ENCODE assay signal across 8 mouse cellular contexts in the genomic region with DNA sequence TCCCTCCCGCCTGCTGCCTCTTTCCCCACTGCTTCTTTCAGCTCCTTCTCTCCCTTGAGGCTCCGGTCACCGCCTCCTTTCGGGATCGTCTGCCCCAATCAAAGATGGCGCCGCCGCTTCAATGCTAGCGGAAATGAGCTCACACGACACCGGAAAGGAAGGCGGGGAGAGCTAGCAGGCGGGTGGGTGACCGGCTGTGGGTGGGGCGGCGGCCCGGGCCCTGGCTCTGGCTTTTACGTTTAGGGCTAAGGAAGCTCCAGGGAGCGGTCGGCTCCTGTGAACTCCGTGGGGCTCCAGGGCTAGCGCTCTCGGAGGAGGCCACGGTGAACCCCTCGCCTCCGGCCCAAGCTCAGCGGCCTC. TPM values are rescaled to one million over a fixed set of nuclear protein-coding genes. Genes with fewer than 3 reads are reported as not detected.
DNase-seq lines count a peak whose midpoint lies in the region; ATAC-seq and TF ChIP-seq lines count a peak whose summit lies in the region.

Gene Osbpl11 (plus strand): TSS at position 171 of the 360 bp plus-strand sequence.

- WGBS in embryonic facial prominence, embryonic 13.5 days, result under 1% methylated on average over 27 of the region's 27 CpGs
- under 1% methylated on average over 27 of the region's 27 CpGs for WGBS in heart, adult 2 months
- under 1% methylated on average over 26 of the region's 27 CpGs for WGBS in limb, embryonic 13.5 days
- whole genome bisulfite sequencing in midbrain, embryonic 16.5 days, result under 1% methylated on average over 27 of the region's 27 CpGs

- H3K9me3 ChIP-seq in embryonic facial prominence, embryonic 13.5 days, result no peaks in the 10 kb centered on the region
- H3K9me3 ChIP-seq in limb, embryonic 13.5 days, result no peaks in the 10 kb centered on the region
- no peaks in the 10 kb centered on the region for H3K9me3 ChIP-seq in midbrain, embryonic 16.5 days (replicated peaks; ENCODE audit: control insufficient read depth, low read length, poor library complexity, severe bottlenecking)

- intact Hi-C loops in heart, adult 2 months (cut with DNase I), result loop anchor here (5.0 to 10.0 kb wide), 3 partner anchors 67 to 1840 kb away; partner anchors contain the start of genes Hacd2, Snx4 and Zfp148

- TF ChIP-seq POLR2A in heart, adult 2 months (IDR thresholded peaks at IDR 0.05; ENCODE audit: insufficient read depth, low read depth, low read length), result peak; percentile 75

- no peaks in the 10 kb centered on the region for H3K27me3 ChIP-seq in embryonic facial prominence, embryonic 13.5 days
- H3K27me3 ChIP-seq in heart, adult 2 months (ENCODE audit: control insufficient read depth, insufficient read depth, low read length), result no peaks in the 10 kb centered on the region
- no peaks in the 10 kb centered on the region for H3K27me3 ChIP-seq in limb, embryonic 13.5 days
- no peaks in the 10 kb centered on the region for H3K27me3 ChIP-seq in midbrain, embryonic 16.5 days (ENCODE audit: control insufficient read depth, insufficient read depth, low read depth, low read length)

- no peak for TF ChIP-seq CTCF in heart, adult 2 months (IDR thresholded peaks at IDR 0.05)

- no peaks in the 10 kb centered on the region for H3K36me3 ChIP-seq in embryonic facial prominence, embryonic 13.5 days
- peaks cover 11% of the 10 kb centered on the region for H3K36me3 ChIP-seq in heart, adult 2 months (ENCODE audit: control insufficient read depth, insufficient read depth, low read length)
- H3K36me3 ChIP-seq in limb, embryonic 13.5 days, result no peaks in the 10 kb centered on the region
- no peaks in the 10 kb centered on the region for H3K36me3 ChIP-seq in midbrain, embryonic 16.5 days (ENCODE audit: control insufficient read depth, insufficient read depth, low read length)

- H3K4me3 ChIP-seq in embryonic facial prominence, embryonic 13.5 days, result peak within 1 kb of the TSS; percentile 96
- H3K4me3 ChIP-seq in heart, adult 2 months, result peak within 1 kb of the TSS; percentile 82
- H3K4me3 ChIP-seq in limb, embryonic 13.5 days, result peak within 1 kb of the TSS; percentile 94
- H3K4me3 ChIP-seq in midbrain, embryonic 16.5 days (ENCODE audit: low read depth, low read length), result peak within 1 kb of the TSS; percentile 84

- peaks cover 20% of the 10 kb centered on the region for H3K4me1 ChIP-seq in embryonic facial prominence, embryonic 13.5 days
- H3K4me1 ChIP-seq in heart, adult 2 months (ENCODE audit: control insufficient read depth, insufficient read depth, low read length), result peaks cover 4% of the 10 kb centered on the region
- H3K4me1 ChIP-seq in limb, embryonic 13.5 days, result peaks cover 27% of the 10 kb centered on the region
- peaks cover 25% of the 10 kb centered on the region for H3K4me1 ChIP-seq in midbrain, embryonic 16.5 days (ENCODE audit: control insufficient read depth, insufficient read depth, low read length)

- H3K27ac ChIP-seq in embryonic facial prominence, embryonic 13.5 days, result peak within 1 kb of the TSS; percentile 93
- peak within 1 kb of the TSS; percentile 99 for H3K27ac ChIP-seq in heart, adult 2 months
- peak within 1 kb of the TSS; percentile 90 for H3K27ac ChIP-seq in limb, embryonic 13.5 days
- peak within 1 kb of the TSS; percentile 91 for H3K27ac ChIP-seq in midbrain, embryonic 16.5 days (ENCODE audit: low read length)

- TF ChIP-seq EP300 in heart, adult 2 months (IDR thresholded peaks at IDR 0.05; ENCODE audit: insufficient read depth, low read depth, low read length), result no peak

- peak; percentile 95 for DNase-seq in 3134 (ENCODE audit: extremely low read depth, insufficient read length, low spot score)
- peak; percentile 97 to 98 for DNase-seq in adrenal gland, postnatal 36 days
- DNase-seq in heart, adult 2 months, result peak; percentile 97 to 98
- DNase-seq in kidney, adult 8-10 months, result peak; percentile 95 to 98
- peak; percentile 91 to 97 for DNase-seq in spleen, postnatal 10 days (ENCODE audit: low spot score in 2 of 2)

- H3K4me2 ChIP-seq in embryonic facial prominence, embryonic 13.5 days, result peak within 1 kb of the TSS; percentile 97
- H3K4me2 ChIP-seq in limb, embryonic 13.5 days (replicated peaks), result peak within 1 kb of the TSS; percentile 97
- H3K4me2 ChIP-seq in midbrain, embryonic 16.5 days (ENCODE audit: low read length), result peak within 1 kb of the TSS; percentile 62

- ATAC-seq in embryonic facial prominence, embryonic 13.5 days (ENCODE audit: insufficient number of reproducible peaks, insufficient read depth, low FRiP score, low TSS enrichment, low read depth), result peak; percentile 95
- ATAC-seq in limb, embryonic 13.5 days (ENCODE audit: low FRiP score, low read depth), result peak; percentile 94
- ATAC-seq in midbrain, embryonic 16.5 days, result peak; percentile 96

- 0 out of 2 replicates have a peak, but pooled peaks cover 1% of the 10 kb centered on the region for H3K79me2 ChIP-seq in heart, adult 2 months (replicated peaks; ENCODE audit: control insufficient read depth, insufficient read depth, low read length)

- H3K9ac ChIP-seq in embryonic facial prominence, embryonic 13.5 days, result peak within 1 kb of the TSS; percentile 98
- peak within 1 kb of the TSS; percentile 97 for H3K9ac ChIP-seq in heart, adult 2 months (ENCODE audit: low read depth, low read length)
- H3K9ac ChIP-seq in limb, embryonic 13.5 days, result peak within 1 kb of the TSS; percentile 95
- peak within 1 kb of the TSS; percentile 90 for H3K9ac ChIP-seq in midbrain, embryonic 16.5 days (ENCODE audit: low read depth, low read length)

RNA-seq across cellular contexts. Expression of gene Osbpl11, which starts in this region (rescaled TPM):
- 10 to 100 TPM; 42.6 to 44.9 TPM for total RNA-seq in adrenal gland, postnatal 36 days (2021)
- 17.2 and 17.8 TPM in 2 replicates for polyA plus RNA-seq in embryonic facial prominence, embryonic 13.5 days (2015; fragmentation: Nextera tagmentation; extraction: Ambion mirVana)
- 10 to 100 TPM; 17.0 to 18.4 TPM for total RNA-seq in heart, adult 2 months (2021)
- 8.9 and 12.0 TPM in 2 replicates for polyA plus RNA-seq in heart, adult 2 months (2012; rRNA removed)
- polyA plus RNA-seq in limb, embryonic 13.5 days (2015; fragmentation: Nextera tagmentation; extraction: Ambion mirVana), result 17.6 and 18.2 TPM in 2 replicates
- polyA plus RNA-seq in midbrain, embryonic 16.5 days (2015; fragmentation: Nextera tagmentation; extraction: Ambion mirVana), result 15.0 and 16.8 TPM in 2 replicates

Comparison
In these comparisons a context has a peak if more than half of its experiments do, and no peak if none do; other contexts are left out.
1. Peak in every context shown above with its lines: DNase-seq, ATAC-seq, H3K4me3 ChIP-seq and H3K27ac ChIP-seq.